Mouse (Mus musculus) ovary, postnatal 10 days (tissue): Measurements from ENCODE around the gene Olfr1394.
"Not testable (repeated sequence)": the region's sequence is repeated elsewhere in the genome, so short reads cannot be mapped to it uniquely, and the experiment has no call there.

Experiments
- DNase-seq: peaks from one replicate; pipeline ENCODE4 v3.0.0; 2022; ENCODE audit warnings: low spot score

Gene Olfr1394

GRCm38 (mm10) chr11:49189737-49190136, 35.6 kb downstream of the Olfr1394 start:
- no peak for DNase-seq

GRCm38 (mm10) chr11:49191083-49191482, 36.9 kb downstream of the Olfr1394 start:
- no peak for DNase-seq

GRCm38 (mm10) chr11:49194771-49195170, 40.6 kb downstream of the Olfr1394 start:
- DNase-seq = not testable (repeated sequence)

GRCm38 (mm10) chr11:49195819-49196322, 41.7 kb downstream of the Olfr1394 start:
- DNase-seq = no peak

- no peak for DNase-seq
Observed at GRCm38 (mm10) chr11:49200666-49201065, 46.5 kb downstream of the Olfr1394 start.

- DNase-seq = no peak
Observed at GRCm38 (mm10) chr11:49201142-49201541, 47.0 kb downstream of the Olfr1394 start.

GRCm38 (mm10) chr11:49202071-49202470, 47.9 kb downstream of the Olfr1394 start:
- DNase-seq = no peak

- peak; percentile 7 for DNase-seq
Observed at GRCm38 (mm10) chr11:49202523-49203061, 48.4 kb downstream of the Olfr1394 start.

GRCm38 (mm10) chr11:49203129-49203768, 49.1 kb downstream of the Olfr1394 start, which contains the start of gene Zfp62:
Zfp62 (plus strand) TSS chr11:49203292.
- DNase-seq = peak; percentile 94

GRCm38 (mm10) chr11:49203771-49204497, 49.8 kb downstream of the Olfr1394 start:
- DNase-seq = no peak

- no peak for DNase-seq
Observed at GRCm38 (mm10) chr11:49205080-49205590, 51.0 kb downstream of the Olfr1394 start.

- DNase-seq = no peak
Observed at GRCm38 (mm10) chr11:49207495-49207894, 53.3 kb downstream of the Olfr1394 start.
